Mouse (Mus musculus) embryonic facial prominence, embryonic 14.5 days (tissue): ENCODE measurements around the gene Zfp473. TPM values are rescaled to one million over a fixed set of nuclear protein-coding genes. Genes with fewer than 3 reads are reported as not detected.
"Not testable (repeated sequence)": the region's sequence is repeated elsewhere in the genome, so short reads cannot be mapped to it uniquely, and the experiment has no call there.

Source experiments
- ATAC-seq: fragments of 200-750 bp; cut with Nextera tagmentation; 2 replicates; pipeline ENCODE4 v1.8.0; 2017; ENCODE audit warnings: low read depth, moderate number of reproducible peaks, moderate TSS enrichment
- DNase-seq: peaks from one replicate; pipeline ENCODE4 v3.0.0-alpha.2; 2015; ENCODE audit warnings: low spot score
- H3K27ac ChIP-seq: fragments of 300-500 bp; sonication (generic); replicated peaks from 2 replicates; pipeline ENCODE4 v1.5.1; 2014; ENCODE audit warnings: low read depth, mild to moderate bottlenecking, low read length, moderate library complexity
- H3K27me3 ChIP-seq: fragments of 300-500 bp; sonication (generic); replicated peaks from 2 replicates; pipeline ENCODE4 v1.6.1; 2014; ENCODE audit warnings: low read length; ENCODE audit not compliant: control insufficient read depth, insufficient read depth
- H3K36me3 ChIP-seq: fragments of 300-500 bp; sonication (generic); 2 replicates; pipeline ENCODE4 v1.6.1; 2014; ENCODE audit warnings: low read length, mixed read lengths; ENCODE audit not compliant: control insufficient read depth, insufficient read depth
- H3K4me1 ChIP-seq: fragments of 300-500 bp; sonication (generic); 2 replicates; pipeline ENCODE4 v1.6.1; 2014; ENCODE audit warnings: antibody characterized with exemption, low read length; ENCODE audit not compliant: control insufficient read depth, insufficient read depth
- H3K4me2 ChIP-seq: fragments of 300-500 bp; sonication (generic); 2 replicates; pipeline ENCODE4 v1.6.1; 2014; ENCODE audit warnings: low read depth, mild to moderate bottlenecking, low read length, moderate library complexity, mixed read lengths
- H3K4me3 ChIP-seq: fragments of 300-500 bp; sonication (generic); 2 replicates; pipeline ENCODE4 v1.5.1; 2014; ENCODE audit warnings: low read depth, mild to moderate bottlenecking, low read length
- H3K9ac ChIP-seq: fragments of 300-500 bp; sonication (generic); 2 replicates; pipeline ENCODE4 v1.6.1; 2014; ENCODE audit warnings: low read depth, mild to moderate bottlenecking, low read length, moderate library complexity, mixed read lengths
- H3K9me3 ChIP-seq: fragments of 300-500 bp; sonication (generic); 2 replicates; pipeline ENCODE4 v1.6.1; 2016; ENCODE audit warnings: low read length; ENCODE audit not compliant: control insufficient read depth
- WGBS: fragments of 180-500 bp; shearing (Covaris S2); extraction: QIAGEN DNeasy Blood & Tissue Kit; methylation state at CpG from one replicate; pipeline ENCODE4 v1.1.7; 2014; 5-methylcytosine and 5-hydroxymethylcytosine counted together
- polyA plus RNA-seq: library from polyadenylated mRNA; unstranded; fragments of >200 nt; fragmentation: Nextera tagmentation; extraction: Ambion mirVana; gene quantifications from 2 replicates; pipeline ENCODE4 v1.2.1, GENCODE M21; 2014

The Zfp473 gene
- 1.1 and 1.7 TPM in 2 replicates for polyA plus RNA-seq

DNA sequence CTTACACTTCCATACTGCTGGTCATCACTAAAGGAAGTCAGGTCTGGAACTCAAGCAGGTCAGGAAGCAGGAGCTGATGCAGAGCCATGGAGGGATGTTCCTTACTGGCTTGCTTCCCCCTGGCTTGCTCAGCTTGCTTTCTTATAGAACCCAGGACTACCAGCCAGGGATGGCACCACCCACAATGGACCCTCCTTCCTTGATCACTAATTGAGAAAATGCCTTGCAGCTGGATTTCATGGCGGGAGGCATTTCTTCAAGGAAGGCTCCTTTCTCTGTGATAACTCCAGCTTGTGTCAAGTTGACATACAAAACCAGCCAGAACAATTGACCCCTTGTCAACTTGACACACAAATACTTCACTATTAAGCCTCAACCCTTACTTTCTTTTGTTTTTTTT lies at the start of gene Zfp473:
Gene Zfp473 (minus strand): TSS at position 101 of the 400 bp plus-strand sequence.
- ATAC-seq, DNase-seq, H3K27me3 ChIP-seq, H3K4me1 ChIP-seq, H3K27ac ChIP-seq, H3K9ac ChIP-seq, H3K9me3 ChIP-seq, H3K4me3 ChIP-seq, H3K4me2 ChIP-seq: not testable (repeated sequence)
- WGBS = 33% methylated on average over 1 of the region's 1 CpGs
- peaks cover 41% of the 10 kb centered on the region for H3K36me3 ChIP-seq

DNA sequence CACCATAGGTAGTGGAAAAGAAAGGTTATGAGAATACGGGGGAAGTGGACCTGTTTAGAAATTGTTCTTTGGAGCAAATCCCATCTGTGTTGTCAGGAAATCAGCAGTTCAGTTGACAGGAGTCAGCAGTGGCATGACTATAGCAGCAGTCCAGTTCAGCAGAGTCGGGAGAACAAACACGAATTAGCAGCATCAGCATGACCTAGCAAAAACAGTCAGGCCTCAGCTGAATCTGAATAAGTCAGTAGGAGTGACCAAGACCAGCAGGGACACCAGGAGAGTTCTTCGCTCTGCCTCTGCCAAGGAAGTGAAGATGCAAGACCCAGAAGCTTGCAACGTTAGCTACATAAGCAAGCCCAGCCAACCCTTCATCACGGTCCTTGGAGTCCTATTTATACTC lies 41.9 kb upstream of the Zfp473 start:
- ATAC-seq (no peak), DNase-seq (no peak)
- no peak overlapping the region for H3K4me3 ChIP-seq
- H3K36me3 ChIP-seq = no peaks in the 10 kb centered on the region
- H3K4me2 ChIP-seq = no peak overlapping the region
- 77% methylated on average over 6 of the region's 6 CpGs for WGBS
- H3K9ac ChIP-seq = no peak overlapping the region
- H3K9me3 ChIP-seq = peaks cover 5% of the 10 kb centered on the region; the same call in 1 of the 2 replicates
- H3K27me3 ChIP-seq = no peaks in the 10 kb centered on the region
- H3K27ac ChIP-seq = no peak overlapping the region
- H3K4me1 ChIP-seq = no peaks in the 10 kb centered on the region

DNA sequence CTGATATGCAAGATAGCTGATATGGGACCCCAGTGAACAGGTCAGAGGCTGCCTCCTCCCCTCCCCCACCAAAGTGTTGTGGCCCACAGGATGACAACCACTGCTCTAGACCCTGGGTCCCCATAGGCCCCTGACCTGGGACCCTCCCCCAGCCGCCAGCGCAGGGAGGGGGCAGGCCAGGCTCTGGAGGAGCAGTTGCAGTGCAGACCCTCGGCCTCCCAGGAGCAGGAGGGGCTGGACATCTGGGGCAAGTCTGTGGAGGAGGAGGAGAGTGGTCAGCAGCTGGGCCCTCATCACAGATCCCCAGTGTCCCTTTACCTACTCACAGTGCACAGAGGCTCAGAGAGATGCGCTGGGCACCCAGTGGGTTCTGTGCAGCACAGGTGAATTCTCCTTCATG lies 39.2 kb upstream of the Zfp473 start:
- ATAC-seq = no peak
- Histone ChIP-seq H3K4me3 (no peak overlapping the region), H3K9ac (no peak overlapping the region), H3K27me3 (no peaks in the 10 kb centered on the region), H3K9me3 (peaks cover 5% of the 10 kb centered on the region; the same call in 1 of the 2 replicates), H3K27ac (no peak overlapping the region), H3K4me1 (no peaks in the 10 kb centered on the region), H3K4me2 (no peak overlapping the region), H3K36me3 (no peaks in the 10 kb centered on the region)
- WGBS = 69% methylated on average over 4 of the region's 4 CpGs
- DNase-seq = no peak

DNA sequence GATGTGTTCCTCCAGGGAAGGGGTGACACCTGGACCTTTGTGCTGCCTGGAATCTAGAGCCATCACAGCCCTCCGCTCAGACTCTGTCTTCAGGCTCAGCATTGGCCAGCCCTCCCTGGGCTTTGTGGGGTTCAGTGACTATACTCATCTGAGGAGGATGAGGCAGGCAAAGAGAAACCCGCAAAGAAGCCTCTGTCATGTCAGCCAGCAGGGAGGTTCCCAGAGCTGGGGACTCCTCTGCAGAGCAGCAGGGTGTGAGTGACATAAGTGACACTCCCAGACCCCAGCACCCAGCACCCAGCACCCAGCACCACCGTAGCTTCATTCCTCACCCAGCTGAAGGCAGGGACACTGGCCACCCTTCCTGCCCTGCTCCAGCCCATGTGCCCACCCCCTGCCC lies 38.7 kb upstream of the Zfp473 start:
- H3K27me3 ChIP-seq = no peaks in the 10 kb centered on the region
- no peaks in the 10 kb centered on the region for H3K4me1 ChIP-seq
- DNase-seq (no peak), ATAC-seq (no peak)
- H3K27ac ChIP-seq = no peak overlapping the region
- peaks cover 5% of the 10 kb centered on the region; the same call in 1 of the 2 replicates for H3K9me3 ChIP-seq
- WGBS = 67% methylated on average over 2 of the region's 3 CpGs
- H3K4me2 ChIP-seq = no peak overlapping the region
- H3K4me3 ChIP-seq = no peak overlapping the region
- H3K36me3 ChIP-seq = no peaks in the 10 kb centered on the region
- H3K9ac ChIP-seq = no peak overlapping the region

DNA sequence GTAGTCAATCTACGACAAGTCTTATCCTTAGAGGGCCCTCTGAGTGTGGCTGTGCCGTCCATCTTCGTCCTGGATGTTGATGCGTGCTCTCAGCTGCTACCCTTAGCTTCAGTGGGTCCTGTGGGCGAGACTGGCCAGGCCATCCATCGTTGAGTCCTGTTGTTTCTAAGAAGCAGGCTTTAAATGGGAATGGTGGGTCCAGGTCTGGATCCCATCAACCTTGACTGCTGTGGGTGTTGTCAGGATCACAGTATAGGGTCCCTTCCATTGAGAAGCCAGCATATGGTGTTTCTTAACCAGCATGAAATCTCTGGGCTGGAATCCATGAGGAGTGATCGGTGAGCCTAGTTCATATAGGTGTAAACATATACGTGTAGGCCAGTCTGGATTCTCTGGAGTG lies 29.3 kb upstream of the Zfp473 start:
- no peaks in the 10 kb centered on the region for H3K27me3 ChIP-seq
- H3K27ac ChIP-seq = no peak overlapping the region
- H3K4me1 ChIP-seq = no peaks in the 10 kb centered on the region
- no peaks in the 10 kb centered on the region for H3K9me3 ChIP-seq
- WGBS = 76% methylated on average over 8 of the region's 8 CpGs
- ATAC-seq (no peak), DNase-seq (no peak)
- no peak overlapping the region for H3K9ac ChIP-seq
- peaks cover 25% of the 10 kb centered on the region for H3K36me3 ChIP-seq
- no peak overlapping the region for H3K4me2 ChIP-seq
- H3K4me3 ChIP-seq = no peak overlapping the region

DNA sequence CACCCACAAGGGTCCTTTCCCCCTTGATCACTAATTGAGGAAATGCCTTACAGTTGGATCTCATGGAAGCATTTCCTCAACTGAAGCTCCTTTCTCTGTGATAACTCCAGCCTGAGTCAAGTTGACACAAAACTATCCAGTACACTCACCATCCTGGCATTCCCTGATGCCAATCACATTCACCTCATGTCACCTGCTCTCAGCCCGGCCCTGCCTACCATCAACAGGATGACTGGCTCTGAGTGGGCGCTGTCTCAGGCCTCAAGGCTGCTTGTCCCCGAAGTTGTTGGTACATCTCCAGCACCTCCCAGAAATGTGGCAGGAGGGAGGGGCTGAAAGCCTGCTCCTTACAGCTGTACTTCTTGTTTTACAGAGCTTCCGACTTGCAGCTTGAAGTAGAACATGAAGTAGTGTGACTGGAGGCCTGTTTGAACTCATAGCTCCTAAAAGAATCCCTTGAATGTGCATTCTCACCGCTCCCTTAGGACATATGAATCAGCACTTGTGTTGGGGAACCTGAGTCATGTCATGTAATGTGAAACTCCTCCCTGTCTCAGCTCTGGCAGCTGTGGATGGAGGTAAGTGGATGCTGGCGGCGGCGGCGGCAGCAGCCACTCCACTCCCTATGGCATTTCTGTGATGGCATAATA lies 26.1 kb upstream of the Zfp473 start:
- WGBS = 79% methylated on average over 9 of the region's 9 CpGs
- peaks cover 56% of the 10 kb centered on the region for H3K36me3 ChIP-seq

DNA sequence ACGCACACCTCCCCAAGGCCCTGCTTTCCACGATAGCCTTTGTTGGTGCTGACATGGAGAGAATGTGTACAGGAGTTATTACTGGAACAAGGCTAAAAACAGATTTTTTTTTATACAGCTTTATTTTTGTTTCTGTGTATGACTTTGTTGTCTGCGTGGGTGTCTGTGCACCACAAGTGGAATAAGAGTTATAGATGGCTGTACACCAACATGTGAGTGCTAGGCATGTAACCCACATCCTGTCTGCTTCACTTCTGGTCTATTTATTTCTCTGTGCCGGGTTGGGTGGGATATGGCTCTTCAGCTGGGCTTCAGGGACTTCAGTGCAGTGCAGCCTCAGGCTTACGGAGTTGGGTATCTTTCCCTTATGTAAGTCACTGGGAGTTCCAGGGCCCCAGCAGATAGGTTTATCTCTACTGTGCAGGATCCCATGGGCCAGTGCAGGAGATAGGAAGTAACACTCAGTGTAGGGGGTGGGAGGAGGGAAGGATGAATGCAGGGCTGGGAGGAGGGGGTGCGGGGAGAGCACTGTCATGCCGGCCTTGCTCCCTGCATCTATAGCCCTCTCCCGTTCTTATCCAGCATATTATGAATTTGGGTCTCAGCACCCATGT lies 21.8 kb upstream of the Zfp473 start:
- no peak for ATAC-seq
- WGBS = 88% methylated on average over 8 of the region's 8 CpGs

More for the DNA sequence above, 26.1 kb upstream of the Zfp473 start:
- H3K4me2 ChIP-seq = no peak overlapping the region
- no peak overlapping the region for H3K4me3 ChIP-seq
- H3K27me3 ChIP-seq = no peaks in the 10 kb centered on the region
- H3K9me3 ChIP-seq = no peaks in the 10 kb centered on the region
- H3K4me1 ChIP-seq = no peaks in the 10 kb centered on the region
- DNase-seq (peak; percentile 9), ATAC-seq (no peak)
- no peak overlapping the region for H3K9ac ChIP-seq
- H3K27ac ChIP-seq = no peak overlapping the region

DNA sequence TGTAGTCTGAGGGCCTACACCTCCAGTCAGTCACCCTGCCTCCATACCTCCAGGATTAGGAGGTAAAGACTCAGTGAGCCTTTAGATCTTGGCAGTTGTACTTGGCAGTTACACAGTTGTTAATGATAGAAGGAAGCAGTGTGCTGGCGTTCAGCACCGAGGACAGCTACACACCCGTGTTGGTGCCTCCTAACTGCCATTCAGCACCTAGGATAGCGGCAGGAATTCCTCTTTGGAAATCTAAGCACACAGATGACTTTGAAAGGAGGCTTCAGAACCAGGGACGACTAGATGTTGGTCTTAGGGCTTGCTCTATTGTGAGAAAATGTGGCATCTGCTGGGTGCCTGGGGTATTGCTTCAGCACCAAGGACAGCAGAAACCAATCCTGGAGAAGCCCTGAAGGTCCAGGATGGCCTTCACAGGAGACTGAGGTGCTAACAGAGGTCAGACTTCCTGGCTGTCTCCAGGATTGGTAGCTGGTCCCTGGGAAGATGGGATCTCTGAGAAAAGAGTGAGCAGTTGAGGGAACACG lies 19.3 kb upstream of the Zfp473 start:
- H3K4me1 ChIP-seq = no peaks in the 10 kb centered on the region
- WGBS = 13% methylated on average over 6 of the region's 6 CpGs
- peak; percentile 91 for DNase-seq
- no peaks in the 10 kb centered on the region for H3K27me3 ChIP-seq
- H3K9ac ChIP-seq = no peak overlapping the region
- peaks cover 89% of the 10 kb centered on the region for H3K36me3 ChIP-seq
- H3K4me3 ChIP-seq = no peak overlapping the region
- no peaks in the 10 kb centered on the region for H3K9me3 ChIP-seq
- no peak overlapping the region for H3K27ac ChIP-seq
- no peak overlapping the region for H3K4me2 ChIP-seq
- ATAC-seq = 0 out of 2 replicates have a peak, but pooled peaks have one; percentile 33

More for the DNA sequence above, 21.8 kb upstream of the Zfp473 start:
- Histone ChIP-seq H3K4me3 (no peak overlapping the region), H3K27me3 (no peaks in the 10 kb centered on the region), H3K4me1 (no peaks in the 10 kb centered on the region), H3K9ac (no peak overlapping the region), H3K9me3 (no peaks in the 10 kb centered on the region), H3K27ac (no peak overlapping the region), H3K4me2 (no peak overlapping the region), H3K36me3 (peaks cover 88% of the 10 kb centered on the region)
- no peak for DNase-seq
